Mouse (Mus musculus): ENCODE measurements around the gene Gm11111.
"Not testable (repeated sequence)": the region's sequence is repeated elsewhere in the genome, so short reads cannot be mapped to it uniquely, and the experiment has no call there.

Gene Gm11111

DNA sequence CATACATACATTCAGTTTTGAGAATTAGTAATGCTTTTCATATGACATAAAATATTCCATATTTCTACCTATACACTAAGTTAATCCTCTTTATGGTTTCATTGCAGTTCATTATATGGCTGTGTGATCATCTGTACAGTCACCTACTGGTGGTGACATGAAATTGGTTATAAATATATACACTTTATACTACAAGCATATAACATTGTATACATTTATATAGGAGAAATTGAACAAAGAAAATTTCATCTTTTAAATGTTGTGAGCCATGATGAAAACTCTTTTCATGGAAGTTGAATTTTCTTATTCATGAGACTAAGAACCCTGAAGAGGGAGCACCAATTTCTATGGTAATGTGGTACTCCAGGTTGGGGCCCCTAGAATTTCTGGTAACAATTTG is at the start of gene Gm11111:
Gene Gm11111, plus strand, starts transcription at position 301 of the 400 bp plus-strand sequence.
- in situ Hi-C loops (cut with MboI, MseI), result no loop called here

GRCm38 (mm10) chr5:98516214-98516613 is 36.3 kb upstream of the Gm11111 start:
- in situ Hi-C loops (cut with MboI, MseI), result no loop called here

GRCm38 (mm10) chr5:98520118-98520517 is 32.4 kb upstream of the Gm11111 start:
- in situ Hi-C loops (cut with MboI, MseI), result no loop called here

DNA sequence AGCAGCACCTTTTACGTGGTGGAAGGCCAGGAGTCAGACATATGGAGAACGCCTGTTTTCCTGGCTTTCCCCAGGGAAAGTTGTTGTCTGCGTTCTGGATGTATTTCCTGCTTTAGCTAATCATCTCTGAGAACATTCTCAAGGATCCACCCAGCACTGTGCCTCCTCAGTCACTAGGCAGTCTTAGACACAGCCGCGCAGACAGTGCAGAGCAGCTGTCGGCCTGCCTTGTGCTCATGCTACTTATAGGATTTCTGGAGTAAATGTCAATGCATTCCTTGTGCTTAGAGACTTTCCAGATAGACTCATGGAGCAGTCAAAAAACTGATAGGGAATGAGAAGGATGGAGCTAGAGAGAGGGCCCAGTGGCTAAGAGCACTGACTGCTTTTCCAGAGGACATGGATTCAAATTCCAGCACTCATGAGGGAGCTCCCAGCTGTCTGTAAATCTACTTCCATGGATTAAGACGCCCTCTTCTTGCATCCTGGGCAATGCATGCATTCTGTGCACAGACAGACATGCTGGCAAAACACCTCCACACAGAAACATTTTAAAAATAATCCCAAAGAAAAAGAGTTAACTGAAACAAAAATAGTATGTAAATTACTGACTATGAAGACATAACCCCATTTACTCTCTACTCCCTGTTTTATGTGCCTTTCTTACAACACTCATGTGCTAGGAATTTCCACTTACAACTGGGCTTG is 30.1 kb upstream of the Gm11111 start:
- in situ Hi-C loops (cut with MboI, MseI), result no loop called here

DNA sequence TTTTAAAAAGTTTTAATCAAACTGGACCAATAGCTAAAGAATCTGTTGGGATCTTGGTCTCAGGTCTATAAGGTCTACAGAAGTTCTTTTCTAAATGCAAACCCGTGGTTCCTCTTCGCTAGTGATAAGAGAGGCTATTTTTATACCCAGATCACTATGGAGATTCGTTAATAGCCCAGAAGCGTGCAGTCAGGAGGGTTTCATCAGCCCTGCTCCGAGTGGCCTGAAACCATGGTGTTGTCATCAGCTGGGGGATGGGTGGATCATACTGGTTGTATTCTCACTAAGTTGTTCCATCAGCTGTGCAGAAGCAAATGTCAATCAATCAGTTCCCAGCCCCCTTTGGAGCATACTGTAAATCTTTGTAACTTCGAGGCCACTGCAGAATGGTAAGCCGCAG is 29.4 kb upstream of the Gm11111 start:
- in situ Hi-C loops (cut with MboI, MseI), result no loop called here

- in situ Hi-C loops (cut with MboI, MseI), result no loop called here
Observed at GRCm38 (mm10) chr5:98523783-98524182, 28.7 kb upstream of the Gm11111 start.

DNA sequence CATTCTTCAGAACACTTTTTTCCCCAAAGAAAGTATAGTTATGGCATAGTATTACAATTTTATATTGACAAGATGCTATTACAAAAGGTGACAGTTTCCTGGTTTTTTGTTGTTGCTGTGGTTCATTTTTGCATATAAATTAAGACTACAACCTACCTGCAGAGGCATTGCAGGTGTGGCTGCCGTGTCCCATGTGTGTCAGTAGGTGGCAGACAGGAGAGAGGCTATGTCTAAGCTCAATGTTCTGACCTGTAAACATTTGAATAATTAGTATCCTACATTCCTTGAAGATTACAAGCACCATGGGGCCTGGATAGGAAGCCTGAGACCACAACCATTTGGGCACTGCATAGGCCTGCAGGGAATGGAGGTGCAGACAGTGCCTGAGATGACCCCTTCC is 11.2 kb upstream of the Gm11111 start:
- in situ Hi-C loops (cut with MboI, MseI), result no loop called here

DNA sequence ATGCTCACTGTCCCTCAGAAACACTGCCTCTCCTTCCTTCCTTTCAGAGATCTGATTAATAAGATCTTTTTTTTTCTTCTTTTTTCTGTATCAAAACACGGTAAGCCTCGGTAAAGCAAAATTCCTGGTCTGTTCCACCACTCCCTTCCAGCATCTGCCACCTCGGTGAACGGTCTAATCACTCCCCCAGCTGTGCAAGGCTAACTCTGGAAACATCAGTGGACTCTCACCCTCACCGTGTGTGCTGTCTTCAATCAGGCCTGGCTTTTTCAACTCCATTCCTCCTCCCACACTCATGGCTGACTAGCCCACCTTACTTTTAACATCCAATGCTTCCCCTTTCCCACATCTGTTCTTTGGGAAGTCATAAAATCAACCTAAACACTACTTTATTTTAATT is 2.2 kb upstream of the Gm11111 start:
- in situ Hi-C loops (cut with MboI, MseI), result no loop called here

DNA sequence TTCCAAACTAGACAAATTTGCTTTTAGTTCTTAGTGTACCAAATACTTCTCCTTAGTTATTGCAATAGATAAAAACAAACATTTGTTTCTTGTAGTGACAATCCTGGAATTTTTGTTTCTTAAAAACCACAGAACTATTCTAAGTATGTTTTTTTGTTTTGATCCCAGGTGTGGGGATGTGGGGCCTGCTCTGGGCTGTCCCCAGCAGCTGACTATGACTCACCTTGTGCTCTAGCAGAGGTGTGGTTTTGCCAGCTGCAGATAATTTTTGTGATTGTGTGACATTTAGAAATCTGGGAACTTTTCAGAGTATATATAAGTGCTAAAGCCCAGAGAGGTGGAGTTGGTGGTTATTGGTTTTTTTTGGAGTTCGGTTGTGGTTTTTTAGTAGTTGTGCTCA is 1.6 kb upstream of the Gm11111 start:
- in situ Hi-C loops (cut with MboI, MseI), result no loop called here

- in situ Hi-C loops (cut with MboI, MseI), result no loop called here
Observed at GRCm38 (mm10) chr5:98552811-98553601, 511 bp downstream of the Gm11111 start.

DNA sequence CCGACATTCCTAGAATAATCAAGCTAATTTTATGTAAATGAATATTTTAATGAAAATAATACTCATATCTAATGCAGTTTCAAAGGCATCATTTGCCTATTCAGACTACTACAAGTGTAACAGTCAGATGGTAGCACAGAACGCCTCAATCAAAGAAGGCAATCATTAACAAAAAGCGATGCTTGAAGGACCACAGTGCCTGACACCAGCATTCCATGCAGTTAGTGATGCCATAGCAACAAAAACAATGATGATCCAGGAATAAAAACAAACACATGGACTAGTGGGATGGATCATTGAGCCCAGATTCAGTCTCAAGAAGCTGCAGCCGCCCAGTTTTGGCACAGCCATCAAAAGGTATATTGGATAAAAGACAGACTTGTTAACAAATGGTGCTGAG is 8.8 kb downstream of the Gm11111 start:
- in situ Hi-C loops (cut with MboI, MseI), result no loop called here

- in situ Hi-C loops (cut with MboI, MseI), result no loop called here
Observed at GRCm38 (mm10) chr5:98562806-98563205, 10.3 kb downstream of the Gm11111 start.

DNA sequence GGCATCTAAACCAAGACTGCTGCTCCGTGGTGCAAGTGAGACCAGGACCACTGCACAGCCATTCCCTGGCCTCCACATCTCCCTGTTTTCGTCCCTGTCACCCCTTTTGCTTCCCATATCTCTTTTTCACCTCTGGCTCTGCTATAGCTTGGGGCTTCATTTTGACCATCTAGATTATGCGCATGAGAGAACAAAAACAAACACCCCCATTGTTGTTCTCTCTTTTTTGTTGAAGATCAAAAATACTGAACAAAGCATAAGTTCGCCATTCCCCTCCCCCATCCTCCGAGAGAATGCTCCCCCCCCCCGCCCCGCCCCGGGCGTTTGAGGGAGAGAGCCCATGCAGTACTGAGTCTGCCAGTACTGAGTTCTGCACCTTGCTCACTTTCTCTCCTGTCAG is 11.3 kb downstream of the Gm11111 start:
- in situ Hi-C loops (cut with MboI, MseI), result no loop called here

- in situ Hi-C loops (cut with MboI, MseI), result no loop called here
Observed at GRCm38 (mm10) chr5:98566461-98567193, 14.1 kb downstream of the Gm11111 start.

DNA sequence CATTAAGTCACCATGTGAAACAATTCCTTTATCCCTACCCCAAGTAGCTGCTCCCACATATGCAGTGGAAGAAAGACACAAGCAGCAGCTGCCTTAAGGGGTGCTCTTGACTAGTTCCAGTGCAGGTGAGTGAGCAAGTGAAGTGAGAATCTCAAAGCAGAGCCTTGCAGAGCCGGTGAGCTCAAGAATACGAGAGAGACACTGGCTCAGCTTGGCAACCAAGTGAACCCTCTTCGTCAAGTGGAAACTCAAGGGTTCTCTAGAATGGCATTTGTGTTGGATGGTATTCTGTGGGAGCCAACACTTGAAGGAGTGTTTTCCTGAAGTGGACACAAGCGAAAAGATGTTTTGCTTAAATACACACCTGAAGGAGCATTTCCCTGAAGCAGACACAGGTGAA is 16.0 kb downstream of the Gm11111 start:
- in situ Hi-C loops (cut with MboI, MseI), result no loop called here

- in situ Hi-C loops (cut with MboI, MseI), result no loop called here
Observed at GRCm38 (mm10) chr5:98569029-98569513, 16.6 kb downstream of the Gm11111 start.

DNA sequence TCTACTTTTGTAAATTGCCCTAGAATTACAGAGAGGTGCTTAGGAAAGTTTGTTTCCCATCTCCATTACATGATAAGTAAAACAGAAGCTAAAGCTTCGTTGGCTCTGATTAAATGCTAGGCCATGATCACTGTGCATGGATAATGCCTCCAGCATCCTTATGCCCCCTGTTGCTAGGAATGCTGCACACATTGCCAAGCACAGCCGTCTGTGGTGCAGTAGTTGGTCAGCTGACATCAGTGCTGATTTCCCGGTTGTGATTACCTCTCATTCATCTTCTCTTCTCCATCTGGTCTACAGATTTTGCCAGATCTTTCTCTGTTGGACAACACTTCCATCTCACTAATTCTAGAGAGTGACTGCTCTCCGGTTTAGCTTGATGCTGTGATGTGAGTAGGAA is 19.9 kb downstream of the Gm11111 start:
- in situ Hi-C loops (cut with MboI, MseI), result no loop called here

- in situ Hi-C loops (cut with MboI, MseI), result no loop called here
Observed at GRCm38 (mm10) chr5:98574711-98575470, 22.4 kb downstream of the Gm11111 start.

GRCm38 (mm10) chr5:98575471-98575834 is 23.0 kb downstream of the Gm11111 start:
- in situ Hi-C loops (cut with MboI, MseI), result no loop called here

GRCm38 (mm10) chr5:98576538-98576937 is 24.0 kb downstream of the Gm11111 start:
- in situ Hi-C loops (cut with MboI, MseI), result not testable (repeated sequence)

GRCm38 (mm10) chr5:98578398-98578797 is 25.9 kb downstream of the Gm11111 start:
- in situ Hi-C loops (cut with MboI, MseI), result no loop called here

DNA sequence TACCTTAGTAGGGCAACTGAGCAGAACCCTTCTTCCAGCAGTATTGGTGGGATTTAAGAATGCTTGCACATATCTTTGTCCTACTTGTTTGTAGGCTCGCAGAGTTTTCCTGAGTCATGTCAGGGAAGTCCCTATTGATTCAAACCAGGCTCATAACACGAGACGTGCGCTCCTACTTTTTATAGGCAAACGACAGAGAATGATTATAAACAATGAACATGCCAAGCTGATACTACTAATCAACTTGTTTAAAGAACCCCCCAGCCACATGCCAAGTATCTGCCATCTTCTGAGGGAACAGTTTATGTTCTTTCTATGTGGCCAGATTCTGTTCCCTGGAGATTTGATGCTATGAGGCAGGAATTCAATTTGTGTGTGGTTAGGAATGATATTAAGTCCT is 28.3 kb downstream of the Gm11111 start:
- in situ Hi-C loops (cut with MboI, MseI), result no loop called here

Data from T-helper 2 cell (primary cell).